Mouse (Mus musculus) skeletal muscle tissue, adult 2 months (tissue): ENCODE data around the gene Lasp1.
A peak's percentile ranks its signal among the peaks of the same experiment; 100 is the strongest.
"Not testable (repeated sequence)": the region's sequence is repeated elsewhere in the genome, so short reads cannot be mapped to it uniquely, and the experiment has no call there.

ENCODE experiments used
- DNase-seq: peaks from one replicate; pipeline ENCODE4 v3.0.0-alpha.2; 2012; ENCODE audit warnings: low read depth, low spot score

The Lasp1 gene

DNA sequence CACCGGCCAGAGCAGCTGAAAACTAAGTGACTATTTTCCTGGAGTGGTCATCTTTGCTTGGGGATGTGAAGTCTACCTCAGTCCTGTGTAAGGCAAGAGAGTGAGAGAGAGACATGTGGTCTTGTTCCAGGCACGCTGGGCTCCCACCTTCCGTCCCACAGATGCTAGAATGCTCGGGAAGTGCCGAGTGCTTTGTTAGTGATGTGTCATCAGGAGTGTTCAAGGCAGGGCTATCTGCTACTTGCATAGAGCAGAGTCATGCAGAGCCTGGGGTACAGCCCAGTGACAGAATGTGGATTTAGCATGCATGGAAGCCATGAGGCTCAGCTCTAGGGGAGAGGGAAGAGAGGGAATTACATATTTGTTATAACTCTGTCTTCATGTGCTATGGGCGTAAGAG, 28.9 kb downstream of the Lasp1 start:
- DNase-seq: no peak

- DNase-seq: no peak
These were observed 30.6 kb downstream of the Lasp1 start for GRCm38 (mm10) chr11:97829365-97829764.

GRCm38 (mm10) chr11:97829913-97830476, 31.2 kb downstream of the Lasp1 start:
- DNase-seq: no peak

GRCm38 (mm10) chr11:97830501-97830900, 31.7 kb downstream of the Lasp1 start:
- DNase-seq: no peak

- DNase-seq: peak; percentile 52
These were observed 33.2 kb downstream of the Lasp1 start for GRCm38 (mm10) chr11:97832001-97832400.

DNA sequence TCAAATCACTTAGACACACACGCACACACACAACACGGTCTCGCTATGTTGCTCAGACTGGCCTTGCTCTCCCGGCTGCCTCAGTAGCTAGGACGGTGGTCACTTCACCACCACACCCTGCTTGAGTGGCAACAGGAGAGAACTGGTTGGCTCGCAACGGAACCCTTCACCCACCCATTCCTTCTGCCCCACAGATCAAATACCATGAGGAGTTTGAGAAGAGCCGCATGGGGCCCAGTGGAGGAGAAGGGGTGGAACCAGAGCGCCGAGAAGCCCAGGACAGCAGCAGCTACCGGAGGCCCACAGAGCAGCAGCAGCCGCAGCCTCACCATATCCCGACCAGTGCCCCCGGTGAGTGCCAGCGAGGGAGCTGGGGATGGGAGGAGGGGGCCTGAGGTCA, 34.6 kb downstream of the Lasp1 start:
- DNase-seq: no peak

- no peak for DNase-seq
These were observed 37.7 kb downstream of the Lasp1 start for GRCm38 (mm10) chr11:97836541-97836940.

DNA sequence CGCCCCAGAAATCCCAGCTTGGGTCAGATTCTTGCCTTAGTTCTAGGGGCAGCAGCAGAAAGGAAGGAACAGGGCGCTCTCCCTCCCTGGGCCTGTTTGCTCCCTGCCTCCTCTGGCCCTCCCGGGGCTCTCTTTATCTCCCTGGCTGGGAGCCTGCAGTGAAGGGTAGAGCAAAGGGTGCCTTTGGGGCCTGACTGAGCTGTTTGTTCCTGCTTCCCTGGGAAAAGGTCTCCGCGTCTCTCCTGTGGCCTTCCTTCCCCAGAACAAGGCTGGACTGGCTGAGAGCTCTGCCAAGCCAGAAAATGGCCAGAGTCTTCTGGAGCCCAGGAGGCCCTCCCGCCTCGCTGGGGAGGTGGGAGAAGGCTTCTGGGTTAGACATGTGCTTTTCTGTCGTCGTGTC, 38.3 kb downstream of the Lasp1 start:
- DNase-seq: not testable (repeated sequence)

DNA sequence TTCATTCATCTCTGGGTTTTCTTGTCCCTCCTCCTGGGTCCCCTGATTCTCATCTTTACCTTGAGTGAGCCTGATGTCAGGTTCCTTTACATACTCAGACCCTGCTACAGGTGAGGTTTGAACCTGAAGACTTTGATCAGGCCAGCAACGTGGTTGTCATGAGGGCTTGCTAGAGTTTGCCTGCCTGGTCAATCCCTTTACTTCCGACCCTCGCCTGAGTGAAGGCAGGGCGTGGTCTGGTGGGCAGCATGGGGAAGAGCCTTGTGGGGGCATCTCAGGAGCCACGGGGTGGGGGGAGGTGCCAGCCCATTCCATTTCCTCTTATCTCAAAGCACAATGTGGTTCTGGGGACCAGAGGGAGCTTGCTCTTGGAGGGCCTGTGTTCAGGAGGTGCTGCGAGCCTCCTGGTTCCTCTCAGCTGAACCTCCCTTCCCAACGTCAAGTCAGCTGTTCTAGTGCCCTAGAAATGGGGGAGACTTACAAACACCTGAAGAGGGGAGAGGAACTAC, 38.9 kb downstream of the Lasp1 start:
- DNase-seq: no peak

DNA sequence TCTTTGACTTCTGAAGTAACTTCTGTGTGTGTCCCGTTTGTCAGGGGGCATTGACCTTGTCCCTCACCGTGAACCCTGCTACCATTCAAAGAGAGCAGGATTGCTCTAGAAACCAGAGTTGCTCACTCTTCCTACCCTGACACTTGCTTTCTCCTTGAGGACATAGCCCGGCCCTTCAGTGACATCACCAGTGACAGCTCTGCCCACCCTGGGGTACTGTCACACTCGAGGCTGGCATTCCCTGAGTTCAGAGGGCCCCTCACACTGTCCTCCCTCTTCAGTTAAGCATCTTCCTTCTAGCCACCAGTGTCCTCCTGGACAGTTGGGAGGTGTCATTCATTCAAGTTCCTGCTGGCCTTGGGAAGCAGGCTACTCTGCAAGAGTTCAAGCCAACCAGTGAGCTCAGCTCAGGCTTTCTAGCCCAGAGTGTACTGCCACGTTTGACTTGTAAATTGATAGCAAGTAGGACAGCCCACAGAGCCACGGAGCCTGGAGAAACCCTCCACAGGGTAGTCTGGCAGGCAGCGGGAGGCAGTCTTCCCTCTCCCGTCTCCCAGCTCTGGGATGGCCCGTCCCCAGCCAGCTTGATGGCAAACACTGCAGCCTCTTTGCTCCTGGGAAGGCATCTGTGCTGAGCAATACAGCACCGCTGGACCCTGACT, 40.1 kb downstream of the Lasp1 start:
- no peak for DNase-seq

- DNase-seq: no peak
These were observed 40.8 kb downstream of the Lasp1 start for GRCm38 (mm10) chr11:97839441-97840134.

DNA sequence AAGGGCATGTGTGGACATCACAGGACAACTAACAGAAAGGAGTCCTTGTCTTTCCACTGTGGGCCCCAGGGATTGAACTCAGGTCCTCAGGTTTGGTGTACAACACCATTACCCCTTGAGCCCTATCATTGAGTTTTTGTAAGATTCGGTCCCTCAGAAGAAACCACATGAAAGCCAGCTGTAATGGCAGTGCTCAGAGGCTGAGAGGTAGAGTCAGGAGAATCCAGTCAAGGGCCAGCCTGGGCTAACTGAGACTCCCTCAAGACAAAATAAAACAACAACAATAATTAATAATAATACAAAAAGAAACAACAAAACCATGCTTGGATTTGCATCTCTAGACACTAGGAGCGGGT, 41.3 kb downstream of the Lasp1 start:
- DNase-seq: no peak

GRCm38 (mm10) chr11:97840539-97840954, 41.7 kb downstream of the Lasp1 start, which contains the start of gene B230217C12Rik:
B230217C12Rik (plus strand) TSS chr11:97840780.
- DNase-seq: no peak

- peak; percentile 69 for DNase-seq
These were observed 42.3 kb downstream of the Lasp1 start for GRCm38 (mm10) chr11:97840991-97841661.

DNA sequence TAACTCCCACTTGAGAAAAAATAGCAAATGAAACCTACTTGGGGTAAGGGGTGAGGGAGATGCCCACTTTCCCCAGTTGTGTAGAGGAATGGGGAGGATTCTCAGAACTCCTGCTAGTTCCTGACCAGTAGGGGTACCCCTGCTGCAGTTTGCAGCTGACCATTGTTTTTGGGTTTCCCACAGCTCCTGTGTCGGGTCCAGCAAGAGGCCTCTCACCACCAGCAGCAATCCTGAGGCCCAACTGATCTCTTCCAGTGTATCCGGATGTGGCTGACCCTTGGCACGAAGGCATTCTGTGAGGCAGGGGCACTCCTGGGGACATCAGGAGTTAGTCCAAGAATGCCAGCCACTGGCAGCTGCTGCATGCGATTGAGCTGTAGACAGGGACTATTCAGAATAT, 43.2 kb downstream of the Lasp1 start:
- DNase-seq: no peak

- no peak for DNase-seq
These were observed 51.6 kb downstream of the Lasp1 start for GRCm38 (mm10) chr11:97850367-97850766.

DNA sequence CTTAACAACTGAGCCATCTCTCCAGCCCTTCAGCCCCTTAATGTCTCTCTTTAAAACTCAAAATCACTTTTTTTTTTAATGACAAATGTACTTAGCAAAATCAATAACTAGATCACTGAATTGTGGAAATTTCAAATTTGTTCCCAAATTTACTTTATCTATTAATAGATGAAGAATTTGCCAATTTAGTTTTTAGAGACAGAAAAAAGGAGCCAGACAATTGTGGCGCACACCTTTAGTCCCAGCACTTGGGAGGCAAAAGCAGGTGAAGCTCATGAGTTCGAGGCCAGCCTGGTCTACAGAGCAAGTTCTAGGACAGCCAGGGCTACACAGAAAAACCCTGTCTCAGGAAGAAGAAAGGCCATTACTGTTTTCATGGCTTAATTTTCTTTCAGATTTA, 52.8 kb downstream of the Lasp1 start:
- no peak for DNase-seq

DNA sequence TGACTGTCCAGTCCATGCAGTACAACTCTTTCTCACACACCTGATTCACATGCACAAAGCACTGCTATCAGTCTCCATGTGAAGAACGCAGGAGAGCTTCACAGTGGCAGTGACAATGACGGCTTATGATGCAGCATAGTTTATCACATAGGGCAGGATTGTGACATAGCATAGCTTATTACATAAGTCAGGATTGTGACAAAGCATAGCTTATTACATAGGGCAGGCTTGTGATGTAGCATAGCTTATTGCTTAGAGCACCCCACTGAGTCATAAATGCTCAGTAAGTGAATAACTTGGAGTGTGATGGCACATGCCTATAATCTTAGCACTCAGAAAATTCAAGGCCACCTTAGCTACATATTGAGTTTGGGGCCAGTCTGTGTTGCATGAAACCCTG, 56.7 kb downstream of the Lasp1 start:
- DNase-seq: no peak

- no peak for DNase-seq
These were observed 63.3 kb downstream of the Lasp1 start for GRCm38 (mm10) chr11:97862148-97862547.

- no peak for DNase-seq
These were observed 66.6 kb downstream of the Lasp1 start for GRCm38 (mm10) chr11:97865421-97865820.

GRCm38 (mm10) chr11:97866091-97866888, 67.5 kb downstream of the Lasp1 start:
- no peak for DNase-seq
